Mouse (Mus musculus) midbrain, embryonic 16.5 days (tissue): ENCODE results near the gene Il17re. TPM values are rescaled to one million over a fixed set of nuclear protein-coding genes. Genes with fewer than 3 reads are reported as not detected.

ENCODE experiments used
- ATAC-seq: fragments of 200-750 bp; cut with Nextera tagmentation; 2 replicates; pipeline ENCODE4 v1.8.0; 2017; ENCODE audit warnings: moderate TSS enrichment
- H3K27ac ChIP-seq: fragments of 300-500 bp; sonication (generic); 2 replicates; pipeline ENCODE4 v1.5.1; 2014; ENCODE audit warnings: mild to moderate bottlenecking, low read length, mixed read lengths
- H3K27me3 ChIP-seq: fragments of 300-500 bp; sonication (generic); 2 replicates; pipeline ENCODE4 v1.6.1; 2014; ENCODE audit warnings: low read depth, low read length, mixed read lengths; ENCODE audit not compliant: control insufficient read depth, insufficient read depth
- H3K36me3 ChIP-seq: fragments of 300-500 bp; sonication (generic); 2 replicates; pipeline ENCODE4 v1.6.1; 2014; ENCODE audit warnings: mild to moderate bottlenecking, low read length, moderate library complexity, mixed read lengths; ENCODE audit not compliant: control insufficient read depth, insufficient read depth
- H3K4me1 ChIP-seq: fragments of 300-500 bp; sonication (generic); 2 replicates; pipeline ENCODE4 v1.6.1; 2014; ENCODE audit warnings: mild to moderate bottlenecking, low read length, mixed read lengths; ENCODE audit not compliant: control insufficient read depth, insufficient read depth
- H3K4me2 ChIP-seq: fragments of 300-500 bp; sonication (generic); 2 replicates; pipeline ENCODE4 v1.6.1; 2014; ENCODE audit warnings: mild to moderate bottlenecking, low read length, mixed read lengths
- H3K4me3 ChIP-seq: fragments of 300-500 bp; sonication (generic); 2 replicates; pipeline ENCODE4 v1.5.1; 2014; ENCODE audit warnings: low read depth, mild to moderate bottlenecking, low read length, moderate library complexity, mixed read lengths
- H3K9ac ChIP-seq: fragments of 300-500 bp; sonication (generic); 2 replicates; pipeline ENCODE4 v1.6.1; 2014; ENCODE audit warnings: low read depth, low read length, mixed read lengths
- H3K9me3 ChIP-seq: fragments of 300-500 bp; sonication (generic); replicated peaks from 2 replicates; pipeline ENCODE4 v1.6.1; 2014; ENCODE audit warnings: mild to moderate bottlenecking, low read length, mixed read lengths; ENCODE audit not compliant: control insufficient read depth, poor library complexity, severe bottlenecking
- WGBS: fragments of 180-500 bp; shearing (Covaris S2); extraction: QIAGEN DNeasy Blood & Tissue Kit; methylation state at CpG from one replicate; pipeline ENCODE4 v1.1.7; 2014; 5-methylcytosine and 5-hydroxymethylcytosine counted together
- microRNA-seq: library from miRNA; unstranded; fragments of <30 nt; microRNA quantifications from one replicate; pipeline ENCODE4, GENCODE M21; 2017
- polyA plus RNA-seq: library from polyadenylated mRNA; unstranded; fragments of >200 nt; fragmentation: Nextera tagmentation; extraction: Ambion mirVana; gene quantifications from 2 replicates; pipeline ENCODE4 v1.2.1, GENCODE M21; 2015

The Il17re gene
- polyA plus RNA-seq, 1 experiment from 2014 or later, result 0.16 TPM

GRCm38 (mm10) chr6:113507130-113507529 lies 48.8 kb downstream of the Il17re start:
- Histone ChIP-seq H3K9ac (no peak overlapping the region), H3K9me3 (no peaks in the 10 kb centered on the region), H3K4me1 (peaks cover 4% of the 10 kb centered on the region; the same call in 1 of the 2 replicates), H3K27me3 (no peaks in the 10 kb centered on the region), H3K4me3 (no peak overlapping the region), H3K4me2 (no peak overlapping the region), H3K27ac (no peak overlapping the region), H3K36me3 (no peaks in the 10 kb centered on the region)
- ATAC-seq, result no peak

GRCm38 (mm10) chr6:113508272-113508946 lies 50.1 kb downstream of the Il17re start:
- Histone ChIP-seq H3K9me3 (no peaks in the 10 kb centered on the region), H3K27me3 (no peaks in the 10 kb centered on the region), H3K9ac (no peak overlapping the region), H3K4me2 (no peak overlapping the region), H3K27ac (no peak overlapping the region), H3K4me1 (no peaks in the 10 kb centered on the region), H3K36me3 (no peaks in the 10 kb centered on the region), H3K4me3 (no peak overlapping the region)
- ATAC-seq, result no peak
- 51% methylated on average over 7 of the region's 7 CpGs for WGBS

DNA sequence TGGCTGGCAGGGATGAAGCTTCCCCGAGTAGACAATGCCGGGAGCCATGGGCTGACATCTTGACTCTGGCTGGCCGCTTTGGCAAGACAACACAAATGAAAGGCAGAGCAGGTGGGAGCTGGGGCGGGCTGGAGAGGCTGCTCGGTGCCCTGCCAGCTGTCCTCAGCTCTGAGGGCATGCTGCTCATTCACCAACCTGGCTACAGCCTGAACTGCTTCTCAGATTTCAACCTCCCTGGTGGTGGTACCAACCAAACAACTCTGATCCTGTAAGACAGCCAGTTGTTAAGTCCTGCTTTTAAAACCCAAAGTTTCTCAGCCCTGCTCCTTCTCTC lies 50.6 kb downstream of the Il17re start:
- Histone ChIP-seq H3K36me3 (peaks cover 2% of the 10 kb centered on the region), H3K4me3 (no peak overlapping the region), H3K4me1 (no peaks in the 10 kb centered on the region), H3K9me3 (no peaks in the 10 kb centered on the region), H3K9ac (no peak overlapping the region), H3K27ac (no peak overlapping the region), H3K27me3 (no peaks in the 10 kb centered on the region), H3K4me2 (no peak overlapping the region)
- ATAC-seq, result no peak
- 48% methylated on average over 5 of the region's 5 CpGs for WGBS

DNA sequence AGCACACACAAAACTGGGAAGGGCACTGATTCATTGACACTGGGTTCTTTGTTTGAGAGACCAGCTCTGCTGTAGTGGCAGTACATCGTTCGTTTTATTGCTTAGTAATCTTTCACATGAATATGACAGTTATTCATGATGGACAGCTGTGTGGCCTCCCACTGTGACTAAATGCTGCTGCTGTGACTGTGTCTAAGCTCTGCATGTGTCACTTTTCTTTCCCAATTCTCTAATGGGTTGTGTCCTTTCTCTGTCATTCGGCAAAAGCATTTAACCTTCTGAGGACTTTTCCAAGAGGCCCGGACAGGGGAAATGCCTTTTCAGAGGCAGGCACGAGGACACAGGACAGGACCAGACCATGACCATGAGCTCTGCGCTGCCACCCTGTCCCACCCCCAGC lies 55.7 kb downstream of the Il17re start:
- Histone ChIP-seq H3K4me2 (no peak overlapping the region), H3K27me3 (no peaks in the 10 kb centered on the region), H3K36me3 (peaks cover 46% of the 10 kb centered on the region), H3K4me1 (no peaks in the 10 kb centered on the region), H3K9me3 (no peaks in the 10 kb centered on the region), H3K4me3 (no peak overlapping the region), H3K9ac (no peak overlapping the region), H3K27ac (no peak overlapping the region)
- ATAC-seq, result no peak
- 90% methylated on average over 6 of the region's 6 CpGs for WGBS

DNA sequence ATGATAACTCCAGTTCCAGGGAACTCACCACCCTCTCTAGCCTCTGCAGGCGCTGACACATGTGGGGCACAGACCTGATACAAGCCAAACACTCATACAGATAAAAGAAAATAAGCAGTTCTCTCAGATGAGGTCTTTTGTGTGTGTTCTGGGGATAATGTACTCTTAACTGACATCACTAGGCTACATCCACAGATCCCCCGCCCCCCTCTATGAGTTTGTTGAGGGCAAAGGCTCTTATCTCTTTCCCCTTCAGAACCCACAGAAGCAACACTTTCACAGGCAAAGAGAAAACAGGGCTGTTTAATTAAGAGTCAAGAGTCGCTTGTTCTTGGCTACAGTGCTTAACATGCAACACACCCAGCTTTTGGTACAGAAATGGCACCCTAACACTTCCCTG lies 56.3 kb downstream of the Il17re start:
- no peaks in the 10 kb centered on the region for H3K27me3 ChIP-seq
- H3K4me1 ChIP-seq, result no peaks in the 10 kb centered on the region
- no peak for ATAC-seq
- no peak overlapping the region for H3K4me3 ChIP-seq
- no peak overlapping the region for H3K9ac ChIP-seq
- no peak overlapping the region for H3K27ac ChIP-seq
- no peaks in the 10 kb centered on the region for H3K9me3 ChIP-seq
- H3K4me2 ChIP-seq, result no peak overlapping the region
- peaks cover 52% of the 10 kb centered on the region for H3K36me3 ChIP-seq
- WGBS, result 96% methylated on average over 3 of the region's 3 CpGs

DNA sequence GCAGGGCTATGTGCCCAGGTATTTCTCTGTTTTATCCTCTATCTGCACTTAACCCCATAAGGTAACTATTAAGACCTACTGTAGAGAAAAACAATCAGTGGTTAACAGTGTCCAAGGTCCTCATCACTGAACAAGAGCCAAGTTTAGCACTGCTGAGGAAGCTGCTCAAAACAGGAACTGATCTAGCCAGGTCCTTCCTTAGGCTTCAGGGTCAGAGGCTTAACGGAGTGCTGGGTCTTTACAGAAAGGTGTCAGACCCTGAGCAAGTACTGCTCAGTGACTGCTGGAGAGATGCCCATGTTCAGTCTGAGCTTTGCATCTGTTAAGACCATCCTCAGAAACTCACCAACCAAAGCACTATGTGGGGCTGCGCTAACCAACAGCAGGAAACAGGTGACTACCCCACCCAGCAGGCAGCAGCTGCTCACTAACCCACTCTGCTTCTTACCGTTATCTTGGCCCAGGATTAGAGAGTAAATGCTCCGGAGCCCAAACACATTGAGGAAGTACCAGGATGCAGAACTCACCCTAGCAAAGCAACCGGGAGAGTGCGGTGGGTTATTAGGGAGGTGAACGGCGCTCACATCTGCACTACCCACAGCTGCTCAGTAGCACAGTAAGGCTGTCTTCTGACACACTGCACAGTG lies 59.3 kb downstream of the Il17re start:
- ATAC-seq, result no peak
- Histone ChIP-seq H3K36me3 (peaks cover 69% of the 10 kb centered on the region), H3K27ac (no peak overlapping the region), H3K4me3 (no peak overlapping the region), H3K4me2 (no peak overlapping the region), H3K9ac (no peak overlapping the region), H3K9me3 (no peaks in the 10 kb centered on the region), H3K27me3 (no peaks in the 10 kb centered on the region), H3K4me1 (no peaks in the 10 kb centered on the region)
- 93% methylated on average over 8 of the region's 8 CpGs for WGBS

Small RNA genes lying within 50 kb of the gene (microRNA-seq; reads per million reads assigned to microRNA genes)
- not detected for gene Gm24387

Other genes starting within 250 kb of the Il17re start
- 33.7 and 34.0 TPM in 2 replicates for gene Mtmr14, start 220.6 kb upstream of the Il17re start, polyA plus RNA-seq
- gene Cpne9, start 176.2 kb upstream of the Il17re start, polyA plus RNA-seq, result 3.9 and 4.9 TPM in 2 replicates
- 13.3 and 15.0 TPM in 2 replicates for gene Brpf1, start 151.3 kb upstream of the Il17re start, polyA plus RNA-seq
- gene Ogg1, start 131.5 kb upstream of the Il17re start, polyA plus RNA-seq, result 6.2 and 7.0 TPM in 2 replicates
- gene Camk1, start 114.5 kb upstream of the Il17re start, polyA plus RNA-seq, result 121 and 132 TPM in 2 replicates
- 75.5 and 82.2 TPM in 2 replicates for gene Tada3, start 80.6 kb upstream of the Il17re start, polyA plus RNA-seq
- 442 and 475 TPM in 2 replicates for gene Arpc4, start 80.4 kb upstream of the Il17re start, polyA plus RNA-seq
- gene Ttll3, start 69.2 kb upstream of the Il17re start, polyA plus RNA-seq, result 13.2 and 15.8 TPM in 2 replicates
- gene Rpusd3, start 39.1 kb upstream of the Il17re start, polyA plus RNA-seq, result 15.5 and 20.3 TPM in 2 replicates
- gene Cidec, start 22.7 kb upstream of the Il17re start, polyA plus RNA-seq, result not detected in 2 replicates
- gene Jagn1, start 15.9 kb upstream of the Il17re start, polyA plus RNA-seq, result 96.5 and 96.6 TPM in 2 replicates
- gene Il17rc, start 12.9 kb downstream of the Il17re start, polyA plus RNA-seq, result 2.7 and 4.3 TPM in 2 replicates
- gene Creld1, start 24.8 kb downstream of the Il17re start, polyA plus RNA-seq, result 77.7 and 80.5 TPM in 2 replicates
- 13.5 and 14.4 TPM in 2 replicates for gene Prrt3, start 43.4 kb downstream of the Il17re start, polyA plus RNA-seq
- 112 and 116 TPM in 2 replicates for gene Emc3, start 73.2 kb downstream of the Il17re start, polyA plus RNA-seq
- gene Fancd2, start 73.2 kb downstream of the Il17re start, polyA plus RNA-seq, result 1.4 and 1.8 TPM in 2 replicates
- gene Fancd2os, start 142.2 kb downstream of the Il17re start, polyA plus RNA-seq, result not detected in 2 replicates
- 227 and 250 TPM in 2 replicates for gene Brk1, start 146.3 kb downstream of the Il17re start, polyA plus RNA-seq
- gene Vhl, start 165.5 kb downstream of the Il17re start, polyA plus RNA-seq, result 70.1 and 77.8 TPM in 2 replicates
- gene Irak2, start 180.0 kb downstream of the Il17re start, polyA plus RNA-seq, result 1.3 and 2.1 TPM in 2 replicates
- gene Tatdn2, start 238.6 kb downstream of the Il17re start, polyA plus RNA-seq, result 0.89 and 1.1 TPM in 2 replicates